Mouse (Mus musculus) midbrain, embryonic 14.5 days (tissue): Measurements from ENCODE around the gene Rgn. TPM values are rescaled to one million over a fixed set of nuclear protein-coding genes. Genes with fewer than 3 reads are reported as not detected.

ENCODE experiments used
- ATAC-seq: fragments of 200-750 bp; cut with Nextera tagmentation; 2 replicates; pipeline ENCODE4 v1.8.0; 2017; ENCODE audit warnings: moderate number of reproducible peaks, moderate library complexity; ENCODE audit not compliant: low FRiP score, low TSS enrichment
- DNase-seq: peaks from one replicate; pipeline ENCODE4 v3.0.0-alpha.2; 2015
- H3K27ac ChIP-seq: fragments of 300-500 bp; sonication (generic); replicated peaks from 2 replicates; pipeline ENCODE4 v1.5.1; 2014; ENCODE audit warnings: mild to moderate bottlenecking, low read depth, low read length, moderate library complexity
- H3K27me3 ChIP-seq: fragments of 300-500 bp; sonication (generic); 2 replicates; pipeline ENCODE4 v1.6.1; 2014; ENCODE audit warnings: low read length, control low read depth, mixed read lengths; ENCODE audit not compliant: control insufficient read depth, insufficient read depth
- H3K36me3 ChIP-seq: fragments of 300-500 bp; sonication (generic); 2 replicates; pipeline ENCODE4 v1.6.1; 2014; ENCODE audit warnings: low read length, control low read depth; ENCODE audit not compliant: control insufficient read depth, insufficient read depth
- H3K4me1 ChIP-seq: fragments of 300-500 bp; sonication (generic); 2 replicates; pipeline ENCODE4 v1.6.1; 2014; ENCODE audit warnings: mild to moderate bottlenecking, antibody characterized with exemption, low read length, control low read depth; ENCODE audit not compliant: control insufficient read depth, insufficient read depth
- H3K4me2 ChIP-seq: fragments of 300-500 bp; sonication (generic); 2 replicates; pipeline ENCODE4 v1.6.1; 2014; ENCODE audit warnings: mild to moderate bottlenecking, low read length, moderate library complexity
- H3K4me3 ChIP-seq: fragments of 300-500 bp; sonication (generic); replicated peaks from 2 replicates; pipeline ENCODE4 v1.5.1; 2014; ENCODE audit warnings: low read depth, low read length
- H3K9ac ChIP-seq: fragments of 300-500 bp; sonication (generic); replicated peaks from 2 replicates; pipeline ENCODE4 v1.6.1; 2014; ENCODE audit warnings: mild to moderate bottlenecking, low read length, moderate library complexity
- H3K9me3 ChIP-seq: fragments of 300-500 bp; sonication (generic); 2 replicates; pipeline ENCODE4 v1.6.1; 2016; ENCODE audit warnings: low read length, control low read depth, mixed read lengths; ENCODE audit not compliant: control insufficient read depth
- WGBS: fragments of 180-500 bp; shearing (Covaris S2); extraction: QIAGEN DNeasy Blood & Tissue Kit; methylation state at CpG from one replicate; pipeline ENCODE4 v1.1.7; 2014; 5-methylcytosine and 5-hydroxymethylcytosine counted together
- polyA plus RNA-seq: library from polyadenylated mRNA; unstranded; fragments of >200 nt; fragmentation: Nextera tagmentation; extraction: Ambion mirVana; gene quantifications from 2 replicates; pipeline ENCODE4 v1.2.1, GENCODE M21; 2014

The Rgn gene
- polyA plus RNA-seq: 0.49 and 0.86 TPM in 2 replicates

- WGBS: 66% methylated on average over 3 of the region's 3 CpGs
- no peaks in the 10 kb centered on the region for H3K36me3 ChIP-seq
- no peaks in the 10 kb centered on the region for H3K27me3 ChIP-seq
- H3K4me3 ChIP-seq: peak within 1 kb of the TSS; percentile 36; the same call in 1 of the 2 replicates
- no peaks in the 10 kb centered on the region for H3K9me3 ChIP-seq
- H3K27ac ChIP-seq: no peak within 1 kb of the TSS
- no peaks in the 10 kb centered on the region for H3K4me1 ChIP-seq
- DNase-seq (no peak), ATAC-seq (no peak)
- H3K9ac ChIP-seq: no peak within 1 kb of the TSS; the same call in 1 of the 2 replicates
- H3K4me2 ChIP-seq: peak within 1 kb of the TSS; percentile 60
Measured at GRCm38 (mm10) chrX:20549532-20549931, at the start of gene Rgn. Gene Rgn (plus strand): TSS chrX:20549787.

- Histone ChIP-seq H3K4me3 (no peak overlapping the region), H3K9me3 (no peaks in the 10 kb centered on the region), H3K4me2 (no peak overlapping the region), H3K27ac (no peak overlapping the region), H3K9ac (no peak overlapping the region), H3K4me1 (no peaks in the 10 kb centered on the region), H3K36me3 (peaks cover 7% of the 10 kb centered on the region; the same call in 1 of the 2 replicates), H3K27me3 (no peaks in the 10 kb centered on the region)
- no peak for ATAC-seq
- WGBS: 91% methylated on average over 7 of the region's 7 CpGs
- no peak for DNase-seq
Measured at GRCm38 (mm10) chrX:20520290-20520939, 29.2 kb upstream of the Rgn start.

- DNase-seq: no peak
- H3K27me3 ChIP-seq: no peaks in the 10 kb centered on the region
- no peak overlapping the region for H3K27ac ChIP-seq
- no peak overlapping the region for H3K4me2 ChIP-seq
- no peak overlapping the region for H3K4me3 ChIP-seq
- H3K36me3 ChIP-seq: peaks cover 7% of the 10 kb centered on the region; the same call in 1 of the 2 replicates
- no peak for ATAC-seq
- no peak overlapping the region for H3K9ac ChIP-seq
- no peaks in the 10 kb centered on the region for H3K9me3 ChIP-seq
- no peaks in the 10 kb centered on the region for H3K4me1 ChIP-seq
Measured at GRCm38 (mm10) chrX:20521578-20521977, 28.0 kb upstream of the Rgn start.

- Histone ChIP-seq H3K4me2 (no peak overlapping the region), H3K9ac (no peak overlapping the region), H3K27ac (no peak overlapping the region), H3K27me3 (no peaks in the 10 kb centered on the region), H3K4me3 (no peak overlapping the region), H3K4me1 (no peaks in the 10 kb centered on the region), H3K36me3 (no peaks in the 10 kb centered on the region), H3K9me3 (no peaks in the 10 kb centered on the region)
- 61% methylated on average over 1 of the region's 1 CpGs for WGBS
- no peak for ATAC-seq
- no peak for DNase-seq
Measured at GRCm38 (mm10) chrX:20532621-20533020, 17.0 kb upstream of the Rgn start.

- Histone ChIP-seq H3K9ac (no peak overlapping the region), H3K36me3 (no peaks in the 10 kb centered on the region), H3K9me3 (no peaks in the 10 kb centered on the region), H3K27me3 (no peaks in the 10 kb centered on the region), H3K4me3 (no peak overlapping the region), H3K4me1 (no peaks in the 10 kb centered on the region), H3K27ac (no peak overlapping the region), H3K4me2 (no peak overlapping the region)
- DNase-seq (no peak), ATAC-seq (no peak)
- WGBS: 89% methylated on average over 3 of the region's 3 CpGs
Measured at GRCm38 (mm10) chrX:20543867-20544266, 5.7 kb upstream of the Rgn start.

- no peak overlapping the region for H3K9ac ChIP-seq
- no peak for ATAC-seq
- no peaks in the 10 kb centered on the region for H3K4me1 ChIP-seq
- peak overlapping the region; percentile 36; the same call in 1 of the 2 replicates for H3K4me3 ChIP-seq
- H3K9me3 ChIP-seq: no peaks in the 10 kb centered on the region
- peak overlapping the region; percentile 60 for H3K4me2 ChIP-seq
- H3K36me3 ChIP-seq: no peaks in the 10 kb centered on the region
- no peak overlapping the region for H3K27ac ChIP-seq
- DNase-seq: no peak
- WGBS: 47% methylated on average over 5 of the region's 5 CpGs
- H3K27me3 ChIP-seq: no peaks in the 10 kb centered on the region
Measured at GRCm38 (mm10) chrX:20547609-20548008, 2.0 kb upstream of the Rgn start.

GRCm38 (mm10) chrX:20548011-20548879 is 1.3 kb upstream of the Rgn start:
- H3K4me3 ChIP-seq: peak overlapping the region; percentile 36
- peak; percentile 58; the same call in 1 of the 2 replicates for ATAC-seq

GRCm38 (mm10) chrX:20548880-20549440 is 627 bp upstream of the Rgn start:
- H3K4me2 ChIP-seq: peak overlapping the region; percentile 60

More at GRCm38 (mm10) chrX:20548011-20548879, 1.3 kb upstream of the Rgn start:
- Histone ChIP-seq H3K4me1 (no peaks in the 10 kb centered on the region), H3K27me3 (no peaks in the 10 kb centered on the region), H3K9ac (peak overlapping the region; percentile 53), H3K27ac (no peak overlapping the region), H3K4me2 (peak overlapping the region; percentile 60), H3K36me3 (no peaks in the 10 kb centered on the region), H3K9me3 (no peaks in the 10 kb centered on the region)
- 19% methylated on average over 23 of the region's 24 CpGs for WGBS
- DNase-seq: peak; percentile 56

More at GRCm38 (mm10) chrX:20548880-20549440, 627 bp upstream of the Rgn start:
- Histone ChIP-seq H3K9me3 (no peaks in the 10 kb centered on the region), H3K4me1 (no peaks in the 10 kb centered on the region), H3K4me3 (no peak overlapping the region), H3K27me3 (no peaks in the 10 kb centered on the region), H3K9ac (no peak overlapping the region), H3K36me3 (no peaks in the 10 kb centered on the region), H3K27ac (no peak overlapping the region)
- no peak for DNase-seq
- ATAC-seq: no peak
- 54% methylated on average over 1 of the region's 1 CpGs for WGBS
